Mouse (Mus musculus): ENCODE results near the gene Gtf2a2. TPM values are rescaled to one million over a fixed set of nuclear protein-coding genes. Genes with fewer than 3 reads are reported as not detected.

The Gtf2a2 gene
- total RNA-seq, 2 experiments from 2014 or later = 88.0 to 93.6 TPM

- no peak for DNase-seq
These were observed 49.7 kb downstream of the Gtf2a2 start for GRCm38 (mm10) chr9:70062012-70062411.

- no peak for DNase-seq
These were observed 55.1 kb downstream of the Gtf2a2 start for GRCm38 (mm10) chr9:70067497-70067896.

DNA sequence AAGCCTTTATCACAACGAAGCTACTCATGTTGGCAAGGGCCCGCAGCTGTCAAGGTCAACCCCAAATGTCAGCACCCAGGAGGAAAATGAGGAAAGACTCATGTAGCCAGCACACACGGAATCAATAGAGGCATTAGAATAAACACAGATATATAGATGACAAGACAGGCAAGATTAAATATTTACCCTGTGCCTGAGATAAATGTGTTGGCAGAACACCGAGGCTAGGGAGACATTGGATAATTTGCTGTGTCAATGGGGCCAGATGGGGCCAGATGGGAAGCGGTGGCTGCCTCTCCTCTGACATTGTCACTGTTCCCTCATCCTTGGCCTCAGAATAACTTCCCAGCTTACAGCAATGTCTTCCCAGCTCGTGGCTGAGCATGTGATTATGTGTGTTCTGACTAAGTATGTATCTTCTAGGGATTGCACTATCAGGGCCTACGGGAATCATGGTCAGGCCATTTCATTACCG, 57.6 kb downstream of the Gtf2a2 start:
- peak; percentile 32 for DNase-seq

DNA sequence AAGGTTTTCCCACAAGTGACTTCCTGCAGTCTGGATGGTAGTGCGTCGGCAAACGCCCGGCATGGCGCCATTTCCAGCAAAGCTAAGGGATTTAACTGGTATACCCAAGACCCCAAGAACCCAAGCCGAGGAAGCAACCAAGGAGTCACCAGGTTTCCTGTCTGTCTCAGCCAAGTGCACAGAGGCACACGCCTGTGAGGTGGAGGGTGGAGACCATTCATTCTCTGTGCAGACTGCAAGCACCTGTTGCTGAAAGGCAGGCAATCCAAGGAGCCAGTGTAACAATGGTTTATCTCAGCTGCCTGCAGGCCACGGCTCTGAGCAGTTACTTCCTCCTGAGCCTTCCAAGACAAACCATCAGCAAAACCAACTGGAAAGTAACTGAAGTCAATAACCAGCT, 60.0 kb downstream of the Gtf2a2 start:
- no peak for DNase-seq

Other genes with a start within 250 kb of the Gtf2a2 start
- gene Bnip2, start 23.1 kb upstream of the Gtf2a2 start, total RNA-seq (2021) = 100 to 1,000 TPM; 105 to 107 TPM
- gene Gcnt3, start 25.5 kb downstream of the Gtf2a2 start, total RNA-seq (2021) = not detected
- gene Fam81a, start 130.0 kb downstream of the Gtf2a2 start, total RNA-seq (2021) = 10 to 100 TPM; 25.4 to 28.1 TPM
- 10 to 100 TPM; 23.6 to 27.6 TPM for gene Myo1e, start 194.8 kb downstream of the Gtf2a2 start, total RNA-seq (2021)